Mouse (Mus musculus) heart, embryonic 14.5 days (tissue): ENCODE results near the gene Cacna1e. TPM values are rescaled to one million over a fixed set of nuclear protein-coding genes. Genes with fewer than 3 reads are reported as not detected.

ENCODE experiments used
- ATAC-seq: fragments of 200-750 bp; cut with Nextera tagmentation; 2 replicates; pipeline ENCODE4 v1.8.0; 2017; ENCODE audit warnings: low read depth, moderate TSS enrichment; ENCODE audit not compliant: insufficient number of reproducible peaks, insufficient read depth, low FRiP score
- H3K27ac ChIP-seq, 2 experiments: fragments of 200-500 bp in 1 of 2; fragments of 300-500 bp in 1 of 2; sonication (generic) in 1 of 2; replicated peaks in 1 of 2; 2 replicates each; pipeline ENCODE4 v1.5.1; 2012 to 2014; ENCODE audit warnings: low read depth in 2 of 2, low read length in 2 of 2, control low read depth in 1 of 2, mild to moderate bottlenecking in 1 of 2, mixed read lengths in 1 of 2; ENCODE audit not compliant: control insufficient read depth in 1 of 2, insufficient read depth in 1 of 2
- H3K27me3 ChIP-seq: fragments of 300-500 bp; sonication (generic); 2 replicates; pipeline ENCODE4 v1.6.1; 2014; ENCODE audit warnings: mild to moderate bottlenecking, low read length, control low read depth; ENCODE audit not compliant: control insufficient read depth, insufficient read depth
- H3K36me3 ChIP-seq: fragments of 300-500 bp; sonication (generic); 2 replicates; pipeline ENCODE4 v1.6.1; 2014; ENCODE audit warnings: mild to moderate bottlenecking, control low read depth, low read length, mixed read lengths; ENCODE audit not compliant: control insufficient read depth, insufficient read depth
- H3K4me1 ChIP-seq, 2 experiments: fragments of 200-500 bp in 1 of 2; fragments of 300-500 bp in 1 of 2; sonication (generic) in 1 of 2; 2 replicates each; pipeline ENCODE4 v1.6.1; 2012 to 2014; ENCODE audit warnings: low read length in 2 of 2, control low read depth in 1 of 2, mixed read lengths in 1 of 2; ENCODE audit not compliant: control insufficient read depth in 2 of 2, insufficient read depth in 2 of 2
- H3K4me2 ChIP-seq: fragments of 300-500 bp; sonication (generic); 2 replicates; pipeline ENCODE4 v1.6.1; 2014; ENCODE audit warnings: mild to moderate bottlenecking, low read length
- H3K4me3 ChIP-seq, 2 experiments: fragments of 200-500 bp in 1 of 2; fragments of 300-500 bp in 1 of 2; sonication (generic) in 1 of 2; 2 replicates each; pipeline ENCODE4 v1.5.1; 2012 to 2014; ENCODE audit warnings: low read length in 2 of 2, mild to moderate bottlenecking in 2 of 2, control low read depth in 1 of 2, low read depth in 1 of 2, moderate library complexity in 1 of 2; ENCODE audit not compliant: control insufficient read depth in 1 of 2, insufficient read depth in 1 of 2
- H3K9ac ChIP-seq: fragments of 300-500 bp; sonication (generic); 2 replicates; pipeline ENCODE4 v1.6.1; 2014; ENCODE audit warnings: mild to moderate bottlenecking, low read length
- H3K9me3 ChIP-seq: fragments of 300-500 bp; sonication (generic); 2 replicates; pipeline ENCODE4 v1.6.1; 2016; ENCODE audit warnings: low read length, control low read depth; ENCODE audit not compliant: control insufficient read depth
- WGBS: fragments of 180-500 bp; shearing (Covaris S2); extraction: QIAGEN DNeasy Blood & Tissue Kit; methylation state at CpG from one replicate; pipeline ENCODE4 v1.1.7; 2014; 5-methylcytosine and 5-hydroxymethylcytosine counted together
- polyA plus RNA-seq: library from polyadenylated mRNA; unstranded; fragments of >200 nt; fragmentation: Nextera tagmentation; extraction: Ambion mirVana; gene quantifications from 2 replicates; pipeline ENCODE4 v1.2.1, GENCODE M21; 2014

Cacna1e gene
- polyA plus RNA-seq, 1 experiment from 2014 or later, result 0.22 TPM

GRCm38 (mm10) chr1:154727696-154728095 lies 156.6 kb downstream of the Cacna1e start:
- Histone ChIP-seq H3K4me1 (peaks cover 6 to 7% of the 10 kb centered on the region in 2 experiments; a peak in 2 of 4 replicates), H3K4me2 (no peak overlapping the region), H3K36me3 (no peaks in the 10 kb centered on the region), H3K4me3 (no peak overlapping the region), H3K9me3 (no peaks in the 10 kb centered on the region), H3K9ac (no peak overlapping the region), H3K27me3 (peaks cover 64% of the 10 kb centered on the region), H3K27ac (no peak overlapping the region)
- 73% methylated on average over 8 of the region's 8 CpGs for WGBS
- no peak for ATAC-seq

GRCm38 (mm10) chr1:154726361-154727161 lies 157.7 kb downstream of the Cacna1e start:
- Histone ChIP-seq H3K27me3 (peaks cover 69% of the 10 kb centered on the region), H3K4me1 (peaks cover 6 to 7% of the 10 kb centered on the region in 2 experiments; a peak in 2 of 4 replicates), H3K36me3 (no peaks in the 10 kb centered on the region), H3K4me3 (peak overlapping the region; percentile 37 to 39), H3K9ac (no peak overlapping the region), H3K4me2 (peak overlapping the region; percentile 62), H3K27ac (no peak overlapping the region), H3K9me3 (no peaks in the 10 kb centered on the region)
- ATAC-seq, result no peak
- WGBS, result 3% methylated on average over 42 of the region's 45 CpGs

GRCm38 (mm10) chr1:154725356-154726320 lies 158.7 kb downstream of the Cacna1e start:
- Histone ChIP-seq H3K36me3 (no peaks in the 10 kb centered on the region), H3K27ac (no peak overlapping the region), H3K9ac (no peak overlapping the region), H3K9me3 (no peaks in the 10 kb centered on the region), H3K27me3 (peaks cover 69% of the 10 kb centered on the region), H3K4me2 (peak overlapping the region; percentile 62), H3K4me3 (peak overlapping the region in 1 of 2 experiments; percentile 37; a peak in 1 of 4 replicates), H3K4me1 (peaks cover 6 to 7% of the 10 kb centered on the region in 2 experiments; a peak in 2 of 4 replicates)
- no peak for ATAC-seq
- 30% methylated on average over 35 of the region's 35 CpGs for WGBS

GRCm38 (mm10) chr1:154723537-154724286 lies 160.6 kb downstream of the Cacna1e start:
- H3K4me2 ChIP-seq, result peak overlapping the region; percentile 34; the same call in 1 of the 2 replicates
- no peak overlapping the region for H3K27ac ChIP-seq
- H3K4me3 ChIP-seq, result no peak overlapping the region
- no peaks in the 10 kb centered on the region for H3K36me3 ChIP-seq
- 4% methylated on average over 19 of the region's 19 CpGs for WGBS
- peaks cover 64% of the 10 kb centered on the region for H3K27me3 ChIP-seq
- no peak for ATAC-seq
- H3K9ac ChIP-seq, result no peak overlapping the region
- peaks cover 6 to 7% of the 10 kb centered on the region in 2 experiments; a peak in 2 of 4 replicates for H3K4me1 ChIP-seq
- H3K9me3 ChIP-seq, result no peaks in the 10 kb centered on the region

- Histone ChIP-seq H3K36me3 (no peaks in the 10 kb centered on the region), H3K9ac (no peak overlapping the region), H3K4me1 (peaks cover 6 to 7% of the 10 kb centered on the region in 2 experiments; a peak in 2 of 4 replicates), H3K4me3 (no peak overlapping the region), H3K27me3 (peaks cover 58% of the 10 kb centered on the region), H3K27ac (no peak overlapping the region), H3K4me2 (peak overlapping the region; percentile 34; the same call in 1 of the 2 replicates), H3K9me3 (no peaks in the 10 kb centered on the region)
- no peak for ATAC-seq
- 35% methylated on average over 6 of the region's 6 CpGs for WGBS
Observed at GRCm38 (mm10) chr1:154723078-154723477, 161.2 kb downstream of the Cacna1e start.

- no peak overlapping the region for H3K4me3 ChIP-seq
- H3K9ac ChIP-seq, result no peak overlapping the region
- H3K27me3 ChIP-seq, result no peaks in the 10 kb centered on the region
- no peak for ATAC-seq
- no peaks in the 10 kb centered on the region for H3K36me3 ChIP-seq
- H3K4me1 ChIP-seq, result no peaks in the 10 kb centered on the region
- no peak overlapping the region for H3K27ac ChIP-seq
- 63% methylated on average over 7 of the region's 7 CpGs for WGBS
- H3K4me2 ChIP-seq, result no peak overlapping the region
- no peaks in the 10 kb centered on the region for H3K9me3 ChIP-seq
Observed at GRCm38 (mm10) chr1:154715596-154715995, 168.7 kb downstream of the Cacna1e start.

- WGBS, result 75% methylated on average over 4 of the region's 4 CpGs
- Histone ChIP-seq H3K9me3 (no peaks in the 10 kb centered on the region), H3K27me3 (no peaks in the 10 kb centered on the region), H3K4me1 (no peaks in the 10 kb centered on the region), H3K36me3 (no peaks in the 10 kb centered on the region), H3K27ac (no peak overlapping the region), H3K4me2 (no peak overlapping the region), H3K4me3 (no peak overlapping the region), H3K9ac (no peak overlapping the region)
- ATAC-seq, result no peak
Observed at GRCm38 (mm10) chr1:154712747-154713146, 171.6 kb downstream of the Cacna1e start.
